Mouse (Mus musculus) left cerebral cortex, postnatal 36 days (tissue): Measurements from ENCODE around the gene Ccdc146. TPM values are rescaled to one million over a fixed set of nuclear protein-coding genes. Genes with fewer than 3 reads are reported as not detected.
"Not testable (repeated sequence)": the region's sequence is repeated elsewhere in the genome, so short reads cannot be mapped to it uniquely, and the experiment has no call there.

ENCODE experiments used
- DNase-seq, 2 experiments: peaks; one replicate each; pipeline ENCODE4 v3.0.0; 2021 to 2022; ENCODE audit warnings: low spot score in 2 of 2, mixed read lengths in 1 of 2
- intact Hi-C: fragments of 180-260 bp; cut with DNase I; formaldehyde crosslinking; loops from one replicate; pipeline ENCODE4 v1.15.1; 2025
- total RNA-seq, 2 experiments: library from RNA; stranded (reverse); gene quantifications; 2 replicates each; pipeline ENCODE4 v1.2.3; 2021

Gene Ccdc146
- total RNA-seq, 2 experiments from 2014 or later = 0.29 to 0.35 TPM

GRCm38 (mm10) chr5:21277685-21278084 is 146.8 kb downstream of the Ccdc146 start:
- DNase-seq = not testable (repeated sequence)
- intact Hi-C loops = loop anchor here (5.0 kb wide), 2 partner anchors 145 to 365 kb away; partner anchors contain the start of genes Ccdc146 and Fam185a

- DNase-seq = no peak
- intact Hi-C loops = no loop called here
Measured at GRCm38 (mm10) chr5:21271386-21272354, 152.8 kb downstream of the Ccdc146 start.

- no peak for DNase-seq
- intact Hi-C loops = no loop called here
Measured at GRCm38 (mm10) chr5:21270756-21271155, 153.7 kb downstream of the Ccdc146 start.

GRCm38 (mm10) chr5:21269446-21269845 is 155.0 kb downstream of the Ccdc146 start:
- intact Hi-C loops = loop anchor here (10.0 kb wide), 1 partner anchor 455 kb away; no protein-coding TSS in a partner anchor
- DNase-seq = no peak

- intact Hi-C loops = loop anchor here (10.0 kb wide), 1 partner anchor 458 kb away; no protein-coding TSS in a partner anchor
- DNase-seq = no peak
Measured at GRCm38 (mm10) chr5:21267090-21267489, 157.4 kb downstream of the Ccdc146 start.

- intact Hi-C loops = loop anchor here (2.0 to 10.0 kb wide), 2 partner anchors 154 to 460 kb away; no protein-coding TSS in a partner anchor
- peak; percentile 74 to 83 for DNase-seq
Measured at GRCm38 (mm10) chr5:21265049-21265448, 159.4 kb downstream of the Ccdc146 start.

GRCm38 (mm10) chr5:21264352-21265021 is 160.0 kb downstream of the Ccdc146 start:
- intact Hi-C loops = loop anchor here (2.0 to 10.0 kb wide), 3 partner anchors 154 to 460 kb away; no protein-coding TSS in a partner anchor
- DNase-seq = no peak

GRCm38 (mm10) chr5:21263202-21264055 is 161.0 kb downstream of the Ccdc146 start:
- intact Hi-C loops = loop anchor here (2.0 to 10.0 kb wide), 3 partner anchors 155 to 461 kb away; no protein-coding TSS in a partner anchor
- DNase-seq = no peak

- intact Hi-C loops = loop anchor here (5.0 to 10.0 kb wide), 2 partner anchors 326 to 463 kb away; no protein-coding TSS in a partner anchor
- no peak for DNase-seq
Measured at GRCm38 (mm10) chr5:21261202-21261844, 163.2 kb downstream of the Ccdc146 start.

- DNase-seq = no peak
- intact Hi-C loops = loop anchor here (5.0 to 10.0 kb wide), 2 partner anchors 327 to 464 kb away; no protein-coding TSS in a partner anchor
Measured at GRCm38 (mm10) chr5:21260746-21261145, 163.7 kb downstream of the Ccdc146 start.

- DNase-seq = no peak
- intact Hi-C loops = no loop called here
Measured at GRCm38 (mm10) chr5:21257806-21258205, 166.7 kb downstream of the Ccdc146 start.

GRCm38 (mm10) chr5:21257126-21257525 is 167.4 kb downstream of the Ccdc146 start:
- intact Hi-C loops = no loop called here
- DNase-seq = no peak

GRCm38 (mm10) chr5:21255551-21256132 is 168.8 kb downstream of the Ccdc146 start:
- intact Hi-C loops = no loop called here
- no peak for DNase-seq

GRCm38 (mm10) chr5:21254731-21255525 is 169.5 kb downstream of the Ccdc146 start:
- no peak for DNase-seq
- intact Hi-C loops = no loop called here

GRCm38 (mm10) chr5:21248834-21249233 is 175.6 kb downstream of the Ccdc146 start:
- intact Hi-C loops = loop anchor here (5.0 kb wide), 1 partner anchor 192 kb away; the partner anchor contains the start of gene Ptpn12
- DNase-seq = no peak

- intact Hi-C loops = loop anchor here (5.0 kb wide), 1 partner anchor 191 kb away; the partner anchor contains the start of gene Ptpn12
- peak in 1 of 2 experiments; percentile 20 for DNase-seq
Measured at GRCm38 (mm10) chr5:21247916-21248315, 176.6 kb downstream of the Ccdc146 start.

GRCm38 (mm10) chr5:21246794-21247193 is 177.7 kb downstream of the Ccdc146 start:
- intact Hi-C loops = loop anchor here (5.0 kb wide), 1 partner anchor 189 kb away; the partner anchor contains the start of gene Ptpn12
- DNase-seq = no peak
